Mouse (Mus musculus) right cerebral cortex, adult 2 months (tissue): ENCODE measurements at regions not wholly inside any gene's neighbourhood (a gene's known extent, or its start where the extent isn't known, plus 50 kb on each side); places are given as distances from the start of the nearest gene placed in this dataset.

ENCODE experiments used
- DNase-seq, 2 experiments: peaks; one replicate each; pipeline ENCODE4 v3.0.0; 2021 to 2022; ENCODE audit warnings: low spot score in 2 of 2

DNA sequence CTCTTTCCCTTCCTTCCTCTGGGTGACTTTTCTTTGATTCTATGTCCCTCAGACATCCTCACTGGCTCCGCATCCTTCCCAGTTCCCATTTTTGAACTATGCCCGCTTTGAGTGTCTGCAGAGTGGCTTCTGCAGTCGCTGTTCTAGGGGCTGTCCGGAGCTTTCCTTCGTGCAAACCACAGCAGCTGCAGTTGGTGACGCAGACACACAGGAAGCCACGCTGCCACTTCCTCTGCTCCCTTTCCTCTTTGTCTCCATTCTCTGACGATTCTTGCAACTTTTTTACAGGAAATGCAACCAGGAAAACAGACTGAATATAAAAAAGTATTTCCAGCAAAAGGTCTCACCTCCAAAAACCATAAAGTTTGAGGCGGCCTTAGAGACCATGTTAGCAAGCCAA is 191.0 kb upstream of the Tgfbr2 start:
- DNase-seq = peak in 1 of 2 experiments; percentile 14

DNA sequence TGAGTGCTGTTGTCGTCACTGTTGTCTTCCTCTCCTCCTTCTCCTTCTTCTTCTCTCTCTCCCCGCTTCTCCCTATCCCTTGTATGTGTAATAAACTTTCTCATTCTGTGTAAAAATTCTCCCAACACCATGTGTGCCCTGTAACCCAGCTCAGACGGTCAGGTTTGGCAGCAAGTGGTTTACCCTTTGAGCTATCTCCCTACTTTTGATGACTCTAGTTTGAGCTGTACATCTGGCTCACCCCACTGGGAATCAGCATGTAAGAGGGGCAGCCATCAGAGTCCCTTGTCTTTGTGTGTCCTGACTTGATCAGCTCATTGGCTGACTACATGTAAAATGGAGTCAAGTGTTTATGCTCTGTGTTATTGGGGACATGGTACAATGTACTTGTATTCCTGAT is 190.5 kb upstream of the Tgfbr2 start:
- DNase-seq = no peak

DNA sequence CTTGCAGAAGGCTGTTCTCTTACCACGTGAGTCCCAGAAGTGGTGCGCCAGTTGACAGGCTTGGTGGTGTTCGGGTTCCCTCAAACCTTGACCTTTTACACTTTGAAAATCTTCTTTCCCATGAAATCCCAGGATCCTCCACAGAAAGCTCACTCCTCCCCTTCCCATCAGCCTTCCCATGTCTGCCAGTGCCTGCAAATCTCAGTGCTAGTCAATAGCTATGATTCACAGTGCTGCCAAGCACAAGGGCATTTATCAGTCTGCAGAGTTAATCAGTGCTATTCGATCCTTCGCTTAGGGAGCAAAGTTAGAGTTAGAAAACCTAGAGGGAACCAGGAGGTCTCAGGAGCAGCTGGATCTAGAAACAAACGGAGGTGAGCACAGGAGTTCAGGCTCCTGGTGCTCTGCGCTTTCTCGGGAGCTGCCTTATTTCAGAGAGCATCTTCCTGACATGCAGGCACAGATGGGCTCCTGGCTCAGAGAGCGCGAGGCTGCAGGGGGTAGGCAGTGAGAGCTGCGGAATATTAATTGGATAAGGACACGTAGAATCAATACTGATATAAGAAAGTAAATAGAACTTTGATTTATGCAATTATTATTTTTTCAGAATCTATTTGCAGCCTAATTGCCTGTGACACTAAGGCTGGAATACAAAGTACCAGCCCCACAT is 190.0 kb upstream of the Tgfbr2 start:
- DNase-seq = no peak

DNA sequence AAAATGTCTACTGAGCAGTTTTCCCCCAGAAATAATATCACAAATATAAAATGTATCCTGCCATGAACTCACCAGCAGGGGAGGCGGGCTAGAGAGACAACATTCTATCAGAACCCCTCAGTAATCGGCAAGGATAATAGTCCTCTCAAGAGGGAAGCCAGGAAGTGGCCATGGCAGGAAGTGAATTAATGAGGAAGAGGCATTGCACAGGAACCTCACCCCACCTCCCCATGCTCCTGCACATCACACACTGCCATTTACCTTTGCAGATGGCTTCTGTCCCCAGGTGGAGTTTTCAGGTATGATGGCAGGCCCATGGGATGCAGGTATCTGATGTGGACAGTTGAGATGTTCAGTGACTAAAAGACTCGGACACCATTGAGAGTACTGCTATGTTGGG is 185.9 kb upstream of the Tgfbr2 start:
- DNase-seq = no peak

DNA sequence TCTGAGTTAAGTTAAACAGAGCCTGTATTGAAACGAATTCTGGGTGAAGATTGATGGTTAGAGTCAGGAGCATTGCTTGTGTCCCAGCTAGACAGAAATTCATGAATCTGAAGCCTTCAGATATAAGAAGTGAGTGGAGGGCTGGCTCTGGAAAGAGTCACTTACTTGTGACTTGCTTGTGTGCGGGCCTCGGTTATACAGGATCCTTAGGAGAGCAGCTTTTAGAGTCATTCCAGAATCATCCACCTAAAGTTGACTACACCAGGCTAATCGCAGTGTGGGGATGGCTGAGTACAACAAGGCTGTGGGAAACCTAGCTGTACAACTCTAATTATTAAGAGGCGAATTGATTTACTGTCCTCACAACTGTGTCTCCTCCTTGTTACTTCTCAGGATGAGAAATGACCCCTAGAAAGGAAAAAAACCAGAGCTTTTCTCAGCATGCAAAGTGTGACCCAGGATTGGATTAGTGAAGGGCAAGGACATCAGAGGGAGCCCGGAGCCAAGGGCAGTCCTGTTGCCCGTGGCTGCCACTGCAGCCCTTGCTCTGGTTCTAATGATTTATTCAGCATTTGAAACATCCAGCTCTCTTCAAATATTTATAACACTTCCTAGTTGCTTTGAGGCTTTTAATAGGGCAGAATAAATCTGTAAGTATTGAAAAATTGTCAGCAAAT is 179.0 kb upstream of the Tgfbr2 start:
- DNase-seq = no peak

DNA sequence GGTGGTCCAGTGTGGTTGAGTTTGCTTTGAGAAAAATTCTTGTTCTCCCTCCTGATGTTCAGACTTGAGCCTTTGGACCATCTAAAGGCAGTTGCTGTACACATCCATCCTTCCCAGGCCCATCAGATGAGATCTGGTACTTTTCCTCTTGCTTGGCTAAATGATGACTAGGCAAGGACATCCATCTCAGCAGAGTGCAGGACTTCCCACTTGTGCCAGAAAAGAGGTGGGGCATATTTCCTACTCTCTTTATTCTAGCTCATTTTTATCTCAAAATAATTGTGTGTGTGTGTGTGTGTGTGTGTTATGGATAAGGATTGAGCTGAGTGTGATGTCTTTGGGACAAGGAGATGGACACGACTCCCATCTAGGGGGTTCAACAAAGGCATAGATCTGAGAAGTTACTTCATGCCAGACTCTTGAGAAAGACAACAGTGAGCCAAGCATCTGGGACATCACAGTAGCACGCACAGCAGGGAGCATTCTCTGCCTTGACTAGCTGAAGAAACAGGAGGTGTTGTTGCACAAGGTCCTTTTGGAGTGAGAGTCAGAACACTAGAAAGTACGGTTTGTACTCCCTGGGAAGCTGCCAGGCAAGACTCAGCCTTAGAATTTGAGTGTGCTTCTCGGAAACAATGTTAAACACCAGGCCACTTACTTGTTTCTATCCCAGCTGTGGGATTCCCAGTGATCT is 177.8 kb upstream of the Tgfbr2 start:
- no peak for DNase-seq

DNA sequence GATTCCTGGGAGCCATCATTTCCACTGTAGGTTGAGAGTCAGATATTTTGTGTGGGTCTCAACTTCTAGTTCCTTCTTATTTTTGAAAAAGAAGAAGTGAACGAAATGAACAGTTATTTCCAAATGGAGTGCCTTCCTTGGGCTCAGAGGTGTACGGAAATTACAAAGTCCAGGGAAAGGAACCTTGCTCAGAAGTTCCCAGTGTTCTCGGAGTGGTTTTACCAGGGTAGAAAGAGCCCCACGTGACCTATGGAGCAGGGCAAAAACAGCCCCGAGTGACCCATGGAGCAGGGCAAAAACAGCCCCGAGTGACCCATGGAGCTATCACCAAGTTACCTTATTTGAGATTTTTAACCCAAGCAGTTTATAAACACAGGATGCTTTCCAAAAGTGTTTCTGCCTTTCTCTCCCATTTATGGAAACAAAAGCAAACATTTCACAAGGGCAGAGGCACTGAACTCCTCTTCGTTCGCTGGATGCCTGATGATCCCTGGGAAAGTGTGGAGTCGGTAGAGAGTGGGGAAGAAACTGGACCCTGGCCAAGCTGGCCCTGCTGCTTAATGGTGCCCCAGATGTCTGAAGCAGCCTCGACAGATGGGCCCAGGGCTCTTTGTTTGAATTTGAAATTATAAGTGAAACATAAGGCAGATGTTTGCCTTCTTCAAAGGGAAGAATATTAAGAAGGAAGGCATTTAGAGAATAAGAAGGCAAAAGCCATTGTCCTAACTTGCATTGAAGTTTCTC is 175.8 kb upstream of the Tgfbr2 start:
- no peak for DNase-seq

DNA sequence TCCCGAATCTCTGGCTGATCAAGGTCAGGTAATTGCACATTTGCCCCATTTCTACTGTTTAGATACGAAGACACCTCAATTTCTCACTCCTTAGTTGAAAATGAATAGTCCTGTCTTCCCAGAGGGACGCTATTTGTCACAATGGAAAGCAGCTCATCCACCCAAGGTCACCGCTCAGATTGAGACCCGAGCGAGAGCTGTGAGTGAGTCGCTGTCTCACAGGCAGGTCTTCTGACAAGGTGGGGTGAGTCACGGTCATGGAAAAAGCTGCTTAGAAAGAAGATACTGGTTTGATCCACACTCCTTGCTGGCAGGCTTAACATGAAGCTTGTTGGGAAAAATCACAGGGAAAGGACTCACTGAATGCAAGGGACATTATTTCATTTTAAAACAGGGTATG is 171.9 kb upstream of the Tgfbr2 start:
- no peak for DNase-seq

DNA sequence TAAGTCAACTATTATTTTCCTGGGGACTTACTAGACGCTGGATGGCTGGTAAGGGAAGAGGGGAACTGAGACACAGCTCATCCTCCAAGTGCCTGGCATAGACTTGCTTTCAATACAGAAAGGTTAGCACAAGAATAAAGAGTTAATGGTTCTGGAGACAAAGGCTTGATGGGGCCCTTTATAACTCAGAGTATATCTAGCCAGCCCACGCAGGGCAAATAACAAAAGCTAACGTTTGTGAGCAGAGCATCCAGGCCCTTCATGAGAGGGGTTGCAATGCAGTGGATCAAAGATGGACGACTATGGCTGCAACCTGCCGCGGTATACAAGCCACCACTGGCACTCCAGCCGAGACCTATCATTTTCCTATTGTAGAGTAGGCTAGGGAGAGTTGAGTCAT is 171.3 kb upstream of the Tgfbr2 start:
- DNase-seq = no peak

DNA sequence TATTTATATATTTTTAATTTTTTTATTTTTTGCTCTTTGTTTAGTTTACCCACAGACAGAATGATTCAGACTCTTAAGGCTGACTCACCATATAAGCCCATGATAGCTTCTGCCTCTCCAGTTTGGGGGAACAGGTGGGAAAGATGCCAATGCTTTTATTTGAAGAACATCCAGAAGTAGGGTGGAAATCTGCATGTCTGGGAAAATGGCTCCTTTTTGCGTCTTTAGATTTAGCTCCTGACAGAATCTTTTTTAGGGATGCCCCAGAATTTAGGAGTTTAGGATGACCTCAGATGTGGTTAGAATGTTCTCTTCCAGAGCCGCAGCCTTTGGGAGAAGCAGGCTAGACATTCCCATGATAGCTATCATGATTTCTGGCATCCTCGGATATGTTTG is 167.9 kb upstream of the Tgfbr2 start:
- DNase-seq = peak; percentile 11 to 25

DNA sequence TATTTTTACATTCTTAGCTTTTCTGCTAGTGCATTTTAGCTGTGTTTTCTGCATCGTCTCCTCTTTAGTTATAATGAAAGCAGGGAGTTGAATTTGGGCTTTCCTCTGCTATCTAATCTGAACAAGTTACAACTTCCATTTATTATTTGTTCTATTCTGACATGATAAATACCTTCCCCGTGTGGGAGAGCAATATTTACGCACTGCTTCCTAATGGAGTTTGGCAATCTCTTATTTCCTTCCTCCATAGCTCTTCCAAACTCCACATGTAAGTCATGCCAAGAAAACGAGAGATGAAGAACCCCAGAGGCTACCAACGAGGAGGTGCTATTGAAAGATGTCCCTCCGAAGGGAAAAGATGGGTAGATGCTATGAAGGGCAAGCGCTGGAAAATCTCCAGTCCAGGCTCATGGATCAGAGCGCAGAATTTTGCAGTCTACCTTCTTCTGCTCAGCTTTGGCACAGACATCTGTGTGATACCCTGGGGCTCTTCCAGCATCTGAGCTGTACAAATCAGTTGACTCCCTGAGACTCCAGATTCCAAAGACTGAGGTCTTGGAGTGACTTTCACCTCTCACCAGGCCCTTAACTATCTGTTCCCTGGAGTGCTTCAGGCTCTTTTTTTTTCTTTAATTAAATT is 167.4 kb upstream of the Tgfbr2 start:
- peak; percentile 24 to 28 for DNase-seq

DNA sequence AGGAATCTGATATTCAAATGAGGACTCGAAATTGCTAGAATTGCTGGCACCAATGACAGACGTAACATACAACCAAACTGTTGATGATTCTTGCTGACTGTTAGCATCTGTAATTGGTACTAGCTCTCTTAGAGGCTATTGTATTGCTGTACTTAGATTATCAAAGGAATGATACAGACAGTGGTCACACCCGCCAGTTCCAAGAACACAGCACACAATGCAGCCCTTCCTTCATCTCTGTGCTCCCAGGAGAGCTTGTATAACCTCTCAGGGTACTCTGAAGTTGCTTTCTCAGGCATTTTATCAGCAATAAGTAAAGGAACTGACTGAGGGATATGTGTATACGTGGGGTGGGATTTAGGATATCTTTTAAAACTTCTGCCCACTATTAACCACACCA is 166.8 kb upstream of the Tgfbr2 start:
- no peak for DNase-seq

DNA sequence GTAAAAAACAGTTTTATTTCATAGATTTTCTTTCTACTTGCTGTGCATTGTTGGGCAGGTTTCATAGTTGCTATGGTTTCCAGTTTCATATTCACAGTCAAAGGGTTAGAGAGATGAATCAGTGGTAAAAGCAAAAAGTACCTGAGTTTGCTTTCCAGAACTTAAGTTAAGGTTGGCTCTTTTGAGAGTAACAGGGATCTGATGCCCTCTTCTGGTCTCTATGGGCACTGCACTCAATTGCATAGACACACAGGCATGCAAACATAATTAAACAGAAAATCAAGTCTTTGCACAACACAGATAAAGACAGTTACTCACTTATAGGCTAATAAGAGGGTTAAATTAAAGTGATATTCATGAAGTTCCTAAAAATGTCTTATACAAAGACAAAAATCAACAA is 165.8 kb upstream of the Tgfbr2 start:
- no peak for DNase-seq

DNA sequence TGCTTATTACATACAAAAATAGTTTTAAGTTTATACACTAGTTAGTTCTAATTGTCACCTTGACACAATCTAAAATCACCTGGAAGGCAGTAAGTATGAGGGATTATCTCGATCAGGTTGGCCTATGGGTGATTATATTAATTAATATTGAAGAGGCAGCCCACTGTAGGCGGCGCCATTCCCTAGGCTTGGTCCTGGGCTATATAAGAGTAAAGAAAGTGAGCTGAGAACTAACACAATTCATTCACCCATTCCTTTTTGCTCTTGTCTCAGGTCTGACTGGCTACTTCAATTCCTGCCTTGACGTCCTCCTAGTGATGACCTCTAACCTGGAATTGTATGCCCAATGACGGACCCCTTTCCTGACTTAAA is 163.6 kb upstream of the Tgfbr2 start:
- no peak for DNase-seq

DNA sequence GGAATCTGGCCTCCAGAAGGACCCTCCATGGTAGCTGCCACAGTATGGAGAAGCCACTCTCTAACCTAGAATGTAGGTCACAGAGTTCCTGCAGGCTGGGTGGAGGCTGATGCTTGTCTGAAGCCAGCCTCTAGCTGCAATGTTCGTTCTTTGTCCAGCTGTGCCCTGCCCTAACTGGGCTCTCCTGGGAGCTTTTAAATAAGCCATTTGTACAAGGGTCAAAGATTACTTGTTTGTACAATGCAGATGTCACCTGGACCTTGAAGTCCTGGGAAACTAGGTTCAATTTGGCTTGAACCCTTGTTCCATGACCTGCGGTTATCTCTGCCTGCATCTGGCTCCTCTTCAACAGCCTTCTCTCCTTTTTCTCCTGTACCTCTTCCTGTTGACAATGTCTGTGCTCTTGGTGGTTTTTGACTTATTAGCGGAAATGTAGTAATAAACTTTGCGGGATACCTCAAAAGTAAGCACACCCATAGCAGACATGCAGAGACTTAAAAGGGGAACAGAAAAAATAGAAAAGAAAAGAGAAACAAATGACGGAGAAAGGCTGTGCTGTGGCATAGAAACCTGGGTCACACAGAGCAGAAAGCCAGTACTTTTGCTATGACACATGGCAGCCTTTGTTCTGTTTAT is 163.1 kb upstream of the Tgfbr2 start:
- DNase-seq = no peak

DNA sequence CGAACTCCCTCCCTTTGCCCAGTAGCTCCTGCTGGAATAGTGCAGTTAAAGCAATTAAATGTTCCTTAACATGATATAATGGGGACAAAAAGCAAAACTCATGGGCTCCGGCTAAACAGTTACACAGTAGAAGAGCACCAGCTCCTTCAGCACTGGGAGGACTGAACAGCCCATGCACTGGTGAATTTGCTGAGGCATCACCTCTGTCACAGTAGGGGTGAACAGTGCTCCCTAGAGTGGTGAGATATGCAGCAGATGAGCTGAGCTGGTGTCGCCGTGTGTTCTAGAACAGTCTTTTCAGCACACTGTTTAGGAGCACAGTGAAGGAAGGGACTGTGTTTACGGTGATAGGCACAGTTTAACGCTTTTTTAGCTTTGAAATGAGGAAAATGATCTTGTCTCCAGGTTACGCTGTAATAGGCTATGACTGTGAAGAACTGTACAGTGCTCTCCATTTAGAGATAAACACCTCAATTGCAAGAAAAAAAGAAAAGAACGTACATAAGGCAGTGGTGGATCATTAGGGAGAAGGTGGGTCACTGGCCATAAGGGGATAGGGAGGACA is 162.4 kb upstream of the Tgfbr2 start:
- no peak for DNase-seq

DNA sequence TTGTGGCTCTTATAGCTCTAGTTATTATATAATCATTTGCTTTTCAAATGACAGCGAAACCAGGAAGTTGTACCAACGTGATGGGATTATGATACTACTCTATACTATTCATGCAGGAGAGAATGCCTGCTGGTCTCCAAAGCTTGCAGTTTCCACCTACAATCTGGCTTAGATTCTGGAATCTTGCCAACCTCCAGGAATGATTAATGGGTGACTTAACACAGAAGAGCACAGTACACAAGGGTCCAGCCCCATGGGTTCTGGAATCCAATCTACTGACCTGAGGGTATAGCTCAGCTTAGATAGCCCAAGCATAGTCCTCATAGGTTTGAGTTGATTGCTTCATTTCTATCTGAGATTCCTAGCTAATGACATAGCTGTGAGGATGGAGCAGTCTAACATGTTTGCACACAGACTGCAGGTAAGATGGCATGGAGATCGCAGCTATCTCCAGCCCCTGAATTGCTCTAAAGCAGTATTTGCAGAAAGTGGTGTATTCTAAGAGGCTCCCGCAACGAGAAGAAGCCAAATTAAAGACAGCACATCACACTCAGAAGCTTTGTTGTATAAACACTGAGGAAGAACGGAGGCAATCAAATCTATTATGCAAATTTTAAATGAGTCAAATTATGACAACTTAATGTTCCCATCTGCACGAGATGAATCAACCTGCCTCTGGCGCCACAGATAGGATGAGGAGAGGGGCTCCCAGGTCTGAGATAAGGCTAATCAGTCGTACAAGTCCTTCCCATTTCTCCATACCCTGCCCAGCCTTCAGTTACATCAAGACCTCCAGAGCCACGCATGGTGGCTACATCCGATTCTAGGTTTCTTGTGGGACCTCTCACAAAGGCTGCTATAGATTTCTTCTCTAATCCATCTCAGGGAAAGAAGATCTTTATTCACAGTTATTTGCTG is 160.7 kb upstream of the Tgfbr2 start:
- no peak for DNase-seq

DNA sequence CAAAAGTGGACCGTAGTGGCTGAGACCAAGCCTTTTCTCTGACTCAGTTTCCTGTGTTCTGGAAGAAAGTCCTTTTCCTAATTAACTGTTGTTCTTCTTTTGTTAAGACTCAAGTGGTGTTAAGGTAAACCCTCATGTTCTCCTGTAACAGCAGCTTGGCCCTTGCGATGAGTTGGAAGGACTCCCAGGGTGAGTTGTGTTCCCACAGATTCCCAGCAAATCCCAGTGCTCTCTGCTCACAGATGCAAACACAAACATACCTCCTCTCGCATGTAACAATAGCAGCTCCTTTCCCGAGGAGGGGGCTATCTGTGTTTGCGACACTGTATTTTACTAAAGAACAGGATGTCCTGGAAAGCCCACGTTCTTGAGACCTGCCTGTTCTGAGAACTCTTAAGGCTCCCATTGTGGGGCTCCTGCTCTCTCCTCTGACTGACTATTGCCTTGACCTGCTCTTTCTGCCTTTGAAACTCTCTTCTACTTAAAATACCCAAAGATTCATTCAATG is 158.8 kb upstream of the Tgfbr2 start:
- no peak for DNase-seq

DNA sequence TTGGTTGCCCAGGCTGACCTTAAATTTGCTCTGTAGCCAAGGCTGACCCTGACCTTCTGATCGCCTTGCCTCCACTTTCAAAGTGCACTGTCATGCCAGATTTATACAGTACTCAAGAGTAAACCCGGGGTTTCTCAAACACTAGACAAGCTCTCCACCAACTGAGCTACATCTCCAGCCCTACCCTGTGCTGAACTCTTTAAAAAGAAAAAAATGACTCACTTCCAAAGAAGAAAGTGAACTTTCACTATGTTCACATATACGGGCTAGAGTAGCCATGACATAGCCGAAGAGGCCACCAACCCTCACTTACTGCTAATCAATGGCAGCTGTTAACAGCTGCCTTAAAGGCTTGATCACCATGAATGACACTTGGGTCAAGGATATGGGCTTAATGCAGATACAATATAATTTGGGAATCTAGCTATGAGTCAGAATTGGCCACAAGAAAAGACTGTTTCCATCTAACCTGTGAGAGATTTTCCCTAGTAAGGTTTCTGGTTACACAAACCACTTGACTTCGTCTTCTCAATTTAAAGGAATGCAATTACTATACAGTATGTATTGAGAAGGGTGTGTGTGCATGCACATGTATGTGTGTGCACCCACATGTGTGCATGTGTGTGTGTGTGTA is 157.4 kb upstream of the Tgfbr2 start:
- DNase-seq = no peak
